Mouse (Mus musculus): ENCODE measurements around the gene Map2k3. TPM values are rescaled to one million over a fixed set of nuclear protein-coding genes. Genes with fewer than 3 reads are reported as not detected.

The Map2k3 gene
- polyA plus RNA-seq, 1 experiment from 2014 or later, result 73.2 TPM

GRCm38 (mm10) chr11:60977153-60977552 lies 45.3 kb downstream of the Map2k3 start:
- H3K9me3 ChIP-seq, result no peaks in the 10 kb centered on the region
- H3K36me3 ChIP-seq (replicated peaks), result no peaks in the 10 kb centered on the region
- H3K4me3 ChIP-seq, result no peak overlapping the region
- no peaks in the 10 kb centered on the region for H3K27me3 ChIP-seq (ENCODE audit: poor library complexity, severe bottlenecking)
- 53% methylated on average over 3 of the region's 3 CpGs for WGBS
- H3K4me1 ChIP-seq, result peaks cover 23% of the 10 kb centered on the region
- peak overlapping the region; percentile 46 for H3K27ac ChIP-seq
- DNase-seq (ENCODE audit: extremely low spot score, low spot score), result no peak

GRCm38 (mm10) chr11:60978658-60979057 lies 46.8 kb downstream of the Map2k3 start:
- Histone ChIP-seq H3K4me3 (no peak overlapping the region), H3K4me1 (peaks cover 25% of the 10 kb centered on the region), H3K27me3 (ENCODE audit: poor library complexity, severe bottlenecking) (no peaks in the 10 kb centered on the region), H3K27ac (no peak overlapping the region), H3K9me3 (no peaks in the 10 kb centered on the region), H3K36me3 (replicated peaks) (no peaks in the 10 kb centered on the region)
- 76% methylated on average over 2 of the region's 2 CpGs for WGBS
- DNase-seq (ENCODE audit: extremely low spot score, low spot score), result no peak

GRCm38 (mm10) chr11:60979788-60980187 lies 48.0 kb downstream of the Map2k3 start:
- Histone ChIP-seq H3K4me1 (peaks cover 25% of the 10 kb centered on the region), H3K36me3 (replicated peaks) (no peaks in the 10 kb centered on the region), H3K27ac (no peak overlapping the region), H3K9me3 (no peaks in the 10 kb centered on the region), H3K4me3 (no peak overlapping the region), H3K27me3 (ENCODE audit: poor library complexity, severe bottlenecking) (no peaks in the 10 kb centered on the region)
- 88% methylated on average over 5 of the region's 5 CpGs for WGBS
- no peak for DNase-seq (ENCODE audit: extremely low spot score, low spot score)

- Histone ChIP-seq H3K36me3 (replicated peaks) (no peaks in the 10 kb centered on the region), H3K27me3 (ENCODE audit: poor library complexity, severe bottlenecking) (no peaks in the 10 kb centered on the region), H3K4me3 (no peak overlapping the region), H3K27ac (no peak overlapping the region), H3K4me1 (peaks cover 18% of the 10 kb centered on the region), H3K9me3 (no peaks in the 10 kb centered on the region)
- 81% methylated on average over 14 of the region's 14 CpGs for WGBS
- DNase-seq (ENCODE audit: extremely low spot score, low spot score), result no peak
Observed at GRCm38 (mm10) chr11:60981693-60982486, 50.1 kb downstream of the Map2k3 start.

- Histone ChIP-seq H3K27ac (no peak overlapping the region), H3K36me3 (replicated peaks) (no peaks in the 10 kb centered on the region), H3K27me3 (ENCODE audit: poor library complexity, severe bottlenecking) (no peaks in the 10 kb centered on the region), H3K9me3 (no peaks in the 10 kb centered on the region; the same call in 1 of the 2 replicates), H3K4me3 (no peak overlapping the region), H3K4me1 (peaks cover 11% of the 10 kb centered on the region)
- 76% methylated on average over 13 of the region's 13 CpGs for WGBS
- DNase-seq (ENCODE audit: extremely low spot score, low spot score), result no peak
Observed at GRCm38 (mm10) chr11:60984912-60985558, 53.2 kb downstream of the Map2k3 start.

GRCm38 (mm10) chr11:60990428-60990827 lies 58.6 kb downstream of the Map2k3 start:
- Histone ChIP-seq H3K27me3 (ENCODE audit: poor library complexity, severe bottlenecking) (no peaks in the 10 kb centered on the region), H3K4me3 (no peak overlapping the region), H3K36me3 (replicated peaks) (no peaks in the 10 kb centered on the region), H3K27ac (no peak overlapping the region), H3K9me3 (no peaks in the 10 kb centered on the region; the same call in 1 of the 2 replicates), H3K4me1 (no peaks in the 10 kb centered on the region)
- WGBS, result 85% methylated on average over 3 of the region's 3 CpGs
- DNase-seq (ENCODE audit: extremely low spot score, low spot score), result no peak

Other genes with a start within 250 kb of the Map2k3 start
- gene Llgl1, start 232.3 kb upstream of the Map2k3 start, polyA plus RNA-seq (2016; fragmentation: Nextera tagmentation; extraction: Ambion mirVana), result 144 and 148 TPM in 2 replicates
- gene Flii, start 204.8 kb upstream of the Map2k3 start, polyA plus RNA-seq (2016; fragmentation: Nextera tagmentation; extraction: Ambion mirVana), result 77.6 and 84.1 TPM in 2 replicates
- gene Mief2, start 203.6 kb upstream of the Map2k3 start, polyA plus RNA-seq (2016; fragmentation: Nextera tagmentation; extraction: Ambion mirVana), result 13.5 and 14.5 TPM in 2 replicates
- gene Top3a, start 154.7 kb upstream of the Map2k3 start, polyA plus RNA-seq (2016; fragmentation: Nextera tagmentation; extraction: Ambion mirVana), result 28.3 and 28.9 TPM in 2 replicates
- gene Smcr8, start 154.5 kb upstream of the Map2k3 start, polyA plus RNA-seq (2016; fragmentation: Nextera tagmentation; extraction: Ambion mirVana), result 9.2 and 10.0 TPM in 2 replicates
- gene Shmt1, start 120.3 kb upstream of the Map2k3 start, polyA plus RNA-seq (2016; fragmentation: Nextera tagmentation; extraction: Ambion mirVana), result 113 TPM in 2 replicates
- gene Dhrs7b, start 101.4 kb upstream of the Map2k3 start, polyA plus RNA-seq (2016; fragmentation: Nextera tagmentation; extraction: Ambion mirVana), result 31.1 and 32.2 TPM in 2 replicates
- 74.3 and 76.2 TPM in 2 replicates for gene Tmem11, start 52.8 kb upstream of the Map2k3 start, polyA plus RNA-seq (2016; fragmentation: Nextera tagmentation; extraction: Ambion mirVana)
- 20.1 and 23.0 TPM in 2 replicates for gene Natd1, start 17.3 kb upstream of the Map2k3 start, polyA plus RNA-seq (2016; fragmentation: Nextera tagmentation; extraction: Ambion mirVana)
- 0.20 and 0.43 TPM in 2 replicates for gene Kcnj12, start 90.5 kb downstream of the Map2k3 start, polyA plus RNA-seq (2016; fragmentation: Nextera tagmentation; extraction: Ambion mirVana)
- 0.63 and 1.3 TPM in 2 replicates for gene Tnfrsf13b, start 194.7 kb downstream of the Map2k3 start, polyA plus RNA-seq (2016; fragmentation: Nextera tagmentation; extraction: Ambion mirVana)
- 177 and 178 TPM in 2 replicates for gene Usp22, start 243.0 kb downstream of the Map2k3 start, polyA plus RNA-seq (2016; fragmentation: Nextera tagmentation; extraction: Ambion mirVana)

Measured in forebrain, embryonic 10.5 days (tissue).